Mouse (Mus musculus) neural tube, embryonic 13.5 days (tissue): ENCODE measurements around the gene Leng1. TPM values are rescaled to one million over a fixed set of nuclear protein-coding genes. Genes with fewer than 3 reads are reported as not detected.
A peak's percentile ranks its signal among the peaks of the same experiment; 100 is the strongest.
"Not testable (repeated sequence)": the region's sequence is repeated elsewhere in the genome, so short reads cannot be mapped to it uniquely, and the experiment has no call there.

Experiments
- ATAC-seq: fragments of 200-750 bp; cut with Nextera tagmentation; 2 replicates; pipeline ENCODE4 v1.8.0; 2017; ENCODE audit warnings: low read depth, mild to moderate bottlenecking, moderate TSS enrichment, moderate library complexity
- H3K27ac ChIP-seq: fragments of 300-500 bp; sonication (generic); replicated peaks from 2 replicates; pipeline ENCODE4 v1.5.1; 2015; ENCODE audit warnings: moderate library complexity, mild to moderate bottlenecking, inconsistent platforms
- H3K27me3 ChIP-seq: fragments of 300-500 bp; sonication (generic); 2 replicates; pipeline ENCODE4 v1.6.1; 2015; ENCODE audit warnings: mild to moderate bottlenecking, inconsistent platforms
- H3K36me3 ChIP-seq: fragments of 300-500 bp; sonication (generic); 2 replicates; pipeline ENCODE4 v1.6.1; 2015; ENCODE audit warnings: mild to moderate bottlenecking, inconsistent platforms
- H3K4me1 ChIP-seq: fragments of 300-500 bp; sonication (generic); replicated peaks from 2 replicates; pipeline ENCODE4 v1.6.1; 2015; ENCODE audit warnings: inconsistent platforms
- H3K4me2 ChIP-seq: fragments of 300-500 bp; sonication (generic); 2 replicates; pipeline ENCODE4 v1.6.1; 2015; ENCODE audit warnings: inconsistent platforms, mild to moderate bottlenecking, moderate library complexity
- H3K4me3 ChIP-seq: fragments of 300-500 bp; sonication (generic); 2 replicates; pipeline ENCODE4 v1.5.1; 2015; ENCODE audit warnings: mild to moderate bottlenecking, inconsistent platforms
- H3K9ac ChIP-seq: fragments of 300-500 bp; sonication (generic); 2 replicates; pipeline ENCODE4 v1.6.1; 2015; ENCODE audit warnings: moderate library complexity, mild to moderate bottlenecking, inconsistent platforms
- H3K9me3 ChIP-seq: fragments of 300-500 bp; sonication (generic); 2 replicates; pipeline ENCODE4 v1.6.1; 2016; ENCODE audit warnings: inconsistent platforms
- WGBS: fragments of 180-500 bp; shearing (Covaris S2); methylation state at CpG from one replicate; pipeline ENCODE4 v1.1.7; 2015; 5-methylcytosine and 5-hydroxymethylcytosine counted together
- polyA plus RNA-seq: library from polyadenylated mRNA; unstranded; fragments of >200 nt; fragmentation: Nextera tagmentation; extraction: Ambion mirVana; gene quantifications from 2 replicates; pipeline ENCODE4 v1.2.1, GENCODE M21; 2015

Leng1 gene
- 18.0 and 18.7 TPM in 2 replicates for polyA plus RNA-seq

GRCm38 (mm10) chr7:3665215-3666114 is at the start of gene Leng1:
TSS of gene Leng1 (minus strand) at chr7:3665840.
- peak within 1 kb of the TSS; percentile 80 for H3K27ac ChIP-seq
- H3K4me3 ChIP-seq = peak within 1 kb of the TSS; percentile 62
- no peaks in the 10 kb centered on the region for H3K9me3 ChIP-seq
- no peaks in the 10 kb centered on the region for H3K27me3 ChIP-seq
- peak within 1 kb of the TSS; percentile 79 for H3K9ac ChIP-seq
- ATAC-seq = peak; percentile 99
- H3K4me2 ChIP-seq = peak within 1 kb of the TSS; percentile 78
- peaks cover 25% of the 10 kb centered on the region for H3K36me3 ChIP-seq
- 4% methylated on average over 45 of the region's 45 CpGs for WGBS
- H3K4me1 ChIP-seq = peaks cover 22% of the 10 kb centered on the region

- no peak for ATAC-seq
- WGBS = 52% methylated on average over 1 of the region's 1 CpGs
- Histone ChIP-seq H3K27me3 (no peaks in the 10 kb centered on the region), H3K9me3 (no peaks in the 10 kb centered on the region), H3K27ac (no peak overlapping the region), H3K4me2 (no peak overlapping the region), H3K4me3 (no peak overlapping the region), H3K4me1 (no peaks in the 10 kb centered on the region), H3K36me3 (no peaks in the 10 kb centered on the region), H3K9ac (no peak overlapping the region)
Observed at GRCm38 (mm10) chr7:3715249-3715648, 49.6 kb upstream of the Leng1 start.

- 43% methylated on average over 5 of the region's 5 CpGs for WGBS
Observed at GRCm38 (mm10) chr7:3712264-3712942, 46.8 kb upstream of the Leng1 start.

GRCm38 (mm10) chr7:3709000-3709399 is 43.4 kb upstream of the Leng1 start:
- ATAC-seq = no peak
- Histone ChIP-seq H3K4me1 (peaks cover 23% of the 10 kb centered on the region), H3K9ac (no peak overlapping the region), H3K4me3 (no peak overlapping the region), H3K36me3 (peaks cover 26% of the 10 kb centered on the region), H3K27ac (no peak overlapping the region), H3K4me2 (no peak overlapping the region), H3K27me3 (no peaks in the 10 kb centered on the region), H3K9me3 (no peaks in the 10 kb centered on the region)
- WGBS = 67% methylated on average over 1 of the region's 1 CpGs

More at GRCm38 (mm10) chr7:3712264-3712942, 46.8 kb upstream of the Leng1 start:
- H3K4me1 ChIP-seq = no peaks in the 10 kb centered on the region
- H3K27ac ChIP-seq = no peak overlapping the region
- no peak overlapping the region for H3K4me2 ChIP-seq
- no peak for ATAC-seq
- no peaks in the 10 kb centered on the region for H3K9me3 ChIP-seq
- no peak overlapping the region for H3K4me3 ChIP-seq
- no peaks in the 10 kb centered on the region for H3K27me3 ChIP-seq
- H3K9ac ChIP-seq = no peak overlapping the region
- H3K36me3 ChIP-seq = peaks cover 11% of the 10 kb centered on the region

- H3K4me3 ChIP-seq, H3K9me3 ChIP-seq, H3K9ac ChIP-seq, H3K4me2 ChIP-seq, H3K27me3 ChIP-seq, ATAC-seq, H3K27ac ChIP-seq: not testable (repeated sequence)
- peaks cover 24% of the 10 kb centered on the region for H3K4me1 ChIP-seq
- H3K36me3 ChIP-seq = peaks cover 26% of the 10 kb centered on the region
- WGBS = 32% methylated on average over 5 of the region's 5 CpGs
Observed at GRCm38 (mm10) chr7:3708447-3708980, 42.9 kb upstream of the Leng1 start.

GRCm38 (mm10) chr7:3707568-3708413 is 42.2 kb upstream of the Leng1 start:
- no peaks in the 10 kb centered on the region for H3K9me3 ChIP-seq
- H3K4me1 ChIP-seq = peaks cover 30% of the 10 kb centered on the region
- WGBS = 30% methylated on average over 7 of the region's 7 CpGs
- H3K4me2 ChIP-seq = no peak overlapping the region
- no peak overlapping the region for H3K27ac ChIP-seq
- H3K9ac ChIP-seq = no peak overlapping the region
- peaks cover 26% of the 10 kb centered on the region for H3K36me3 ChIP-seq
- no peaks in the 10 kb centered on the region for H3K27me3 ChIP-seq
- H3K4me3 ChIP-seq = no peak overlapping the region
- no peak for ATAC-seq

GRCm38 (mm10) chr7:3707027-3707426 is 41.4 kb upstream of the Leng1 start:
- 0 out of 2 replicates have a peak overlapping the region, but pooled peaks have one; percentile 8 for H3K4me3 ChIP-seq
- H3K27ac ChIP-seq = no peak overlapping the region
- WGBS = 65% methylated on average over 4 of the region's 4 CpGs
- H3K4me2 ChIP-seq = peak overlapping the region; percentile 99
- no peak for ATAC-seq
- H3K9me3 ChIP-seq = no peaks in the 10 kb centered on the region
- H3K27me3 ChIP-seq = no peaks in the 10 kb centered on the region
- H3K9ac ChIP-seq = peak overlapping the region; percentile 12; the same call in 1 of the 2 replicates
- H3K4me1 ChIP-seq = peaks cover 30% of the 10 kb centered on the region
- peaks cover 27% of the 10 kb centered on the region for H3K36me3 ChIP-seq

- Histone ChIP-seq H3K4me3 (peak overlapping the region; percentile 90), H3K27ac (no peak overlapping the region), H3K27me3 (no peaks in the 10 kb centered on the region), H3K4me1 (peaks cover 30% of the 10 kb centered on the region), H3K9me3 (no peaks in the 10 kb centered on the region), H3K9ac (peak overlapping the region; percentile 93), H3K4me2 (peak overlapping the region; percentile 99), H3K36me3 (peaks cover 30% of the 10 kb centered on the region)
- ATAC-seq = no peak
- 61% methylated on average over 11 of the region's 11 CpGs for WGBS
Observed at GRCm38 (mm10) chr7:3706343-3706934, 40.8 kb upstream of the Leng1 start.

- 27% methylated on average over 6 of the region's 6 CpGs for WGBS
- Histone ChIP-seq H3K4me2 (peak overlapping the region; percentile 99), H3K9me3 (no peaks in the 10 kb centered on the region), H3K4me3 (peak overlapping the region; percentile 90), H3K4me1 (peaks cover 30% of the 10 kb centered on the region), H3K27ac (0 out of 2 replicates have a peak overlapping the region, but pooled peaks have one; percentile 13), H3K9ac (peak overlapping the region; percentile 93), H3K36me3 (peaks cover 35% of the 10 kb centered on the region), H3K27me3 (no peaks in the 10 kb centered on the region)
- ATAC-seq = no peak
Observed at GRCm38 (mm10) chr7:3705911-3706310, 40.3 kb upstream of the Leng1 start.

GRCm38 (mm10) chr7:3705461-3705860 is 39.8 kb upstream of the Leng1 start:
- WGBS = 3% methylated on average over 7 of the region's 7 CpGs
- not testable (repeated sequence) for H3K9me3 ChIP-seq, ATAC-seq, H3K27me3 ChIP-seq
- Histone ChIP-seq H3K4me3 (peak overlapping the region; percentile 90), H3K27ac (0 out of 2 replicates have a peak overlapping the region, but pooled peaks have one; percentile 13), H3K36me3 (peaks cover 39% of the 10 kb centered on the region), H3K4me2 (peak overlapping the region; percentile 99), H3K4me1 (peaks cover 30% of the 10 kb centered on the region), H3K9ac (peak overlapping the region; percentile 93)

- Histone ChIP-seq H3K36me3 (peaks cover 49% of the 10 kb centered on the region), H3K4me2 (peak overlapping the region; percentile 99), H3K4me1 (peaks cover 30% of the 10 kb centered on the region), H3K9me3 (no peaks in the 10 kb centered on the region), H3K27me3 (no peaks in the 10 kb centered on the region), H3K9ac (peak overlapping the region; percentile 93), H3K4me3 (peak overlapping the region; percentile 90), H3K27ac (peak overlapping the region; percentile 96)
- WGBS = 0% methylated on average over 20 of the region's 20 CpGs
- ATAC-seq = peak; percentile 62
Observed at GRCm38 (mm10) chr7:3704475-3704874, 38.8 kb upstream of the Leng1 start.
